In genomic region chr12:75596154-75597002, GRCm38 (mm10) we compare ENCODE assay signal across 8 mouse cellular contexts. TPM values are rescaled to one million over a fixed set of nuclear protein-coding genes. Genes with fewer than 3 reads are reported as not detected.
DNase-seq lines count a peak whose midpoint lies in the region; ATAC-seq and TF ChIP-seq lines count a peak whose summit lies in the region.

TSS of gene Ppp2r5e (minus strand) at chr12:75596245.

- H3K4me2 ChIP-seq in forebrain, embryonic 12.5 days, result peak within 1 kb of the TSS; percentile 79
- H3K4me2 ChIP-seq in heart, postnatal 0 days (ENCODE audit: low read depth, low read length), result peak within 1 kb of the TSS; percentile 87
- H3K4me2 ChIP-seq in liver, embryonic 16.5 days (ENCODE audit: low read depth, low read length), result peak within 1 kb of the TSS; percentile 91
- peak within 1 kb of the TSS; percentile 86 for H3K4me2 ChIP-seq in neural tube, embryonic 13.5 days

- peak within 1 kb of the TSS; percentile 96 for H3K4me3 ChIP-seq in E14TG2a.4 (replicated peaks; ENCODE audit: low read length)
- H3K4me3 ChIP-seq in forebrain, embryonic 12.5 days (replicated peaks), result peak within 1 kb of the TSS; percentile 97
- H3K4me3 ChIP-seq in heart, postnatal 0 days (ENCODE audit: low read depth, low read length), result peak within 1 kb of the TSS; percentile 100
- peak within 1 kb of the TSS; percentile 100 for H3K4me3 ChIP-seq in liver, embryonic 16.5 days (ENCODE audit: low read depth, low read length)
- H3K4me3 ChIP-seq in neural tube, embryonic 13.5 days, result peak within 1 kb of the TSS; percentile 100
- peak within 1 kb of the TSS; percentile 92 for H3K4me3 ChIP-seq in testis, adult 2 months (ENCODE audit: control insufficient read depth, low read depth, low read length)

- peak within 1 kb of the TSS; percentile 98 for H3K27ac ChIP-seq in forebrain, embryonic 12.5 days
- H3K27ac ChIP-seq in heart, postnatal 0 days (ENCODE audit: low read depth), result peak within 1 kb of the TSS; percentile 96
- peak within 1 kb of the TSS; percentile 94 for H3K27ac ChIP-seq in liver, embryonic 16.5 days (ENCODE audit: low read length)
- H3K27ac ChIP-seq in neural tube, embryonic 13.5 days (replicated peaks), result peak within 1 kb of the TSS; percentile 98
- H3K27ac ChIP-seq in testis, adult 2 months (ENCODE audit: control insufficient read depth, insufficient read depth, low read depth, low read length), result peak within 1 kb of the TSS; percentile 93

- H3K36me3 ChIP-seq in E14TG2a.4 (ENCODE audit: insufficient read depth, low read length), result peaks cover 12% of the 10 kb centered on the region
- peaks cover 11% of the 10 kb centered on the region for H3K36me3 ChIP-seq in forebrain, embryonic 12.5 days (replicated peaks)
- H3K36me3 ChIP-seq in heart, postnatal 0 days (replicated peaks; ENCODE audit: control insufficient read depth, insufficient read depth, low read length), result peaks cover 11% of the 10 kb centered on the region
- H3K36me3 ChIP-seq in liver, embryonic 16.5 days (ENCODE audit: control insufficient read depth, insufficient read depth), result peaks cover 7% of the 10 kb centered on the region; the same call in 1 of the 2 replicates
- peaks cover 16% of the 10 kb centered on the region for H3K36me3 ChIP-seq in neural tube, embryonic 13.5 days
- no peaks in the 10 kb centered on the region for H3K36me3 ChIP-seq in testis, adult 2 months (ENCODE audit: control insufficient read depth, insufficient read depth, low read length)

- under 1% methylated on average over 71 of the region's 72 CpGs for WGBS in forebrain, embryonic 12.5 days
- WGBS in heart, postnatal 0 days, result under 1% methylated on average over 70 of the region's 72 CpGs
- under 1% methylated on average over 72 of the region's 72 CpGs for WGBS in liver, embryonic 16.5 days (ENCODE audit: insufficient replicate concordance)
- under 1% methylated on average over 65 of the region's 72 CpGs for WGBS in neural tube, embryonic 13.5 days

- ATAC-seq in forebrain, embryonic 12.5 days (ENCODE audit: low FRiP score), result peak; percentile 99
- peak; percentile 99 for ATAC-seq in heart, postnatal 0 days (ENCODE audit: insufficient read depth, low read depth)
- peak; percentile 98 for ATAC-seq in liver, embryonic 16.5 days (ENCODE audit: low read depth)
- peak; percentile 99 for ATAC-seq in neural tube, embryonic 13.5 days (ENCODE audit: low read depth)

- DNase-seq in c-Kit-positive CD71-positive TER-119-positive erythroid progenitor cells, embryonic 14.5 days (ENCODE audit: low spot score), result peak; percentile 98
- DNase-seq in heart, postnatal 0 days (ENCODE audit: low spot score), result peak; percentile 98
- peak; percentile 100 for DNase-seq in kidney, postnatal 4 days

- TF ChIP-seq EP300 in heart, postnatal 0 days (IDR thresholded peaks at IDR 0.05; ENCODE audit: low read depth), result no peak; the same call in 1 of the 2 replicates

- peak within 1 kb of the TSS; percentile 98 for H3K9ac ChIP-seq in forebrain, embryonic 12.5 days
- H3K9ac ChIP-seq in heart, postnatal 0 days (replicated peaks; ENCODE audit: low read depth, low read length), result peak within 1 kb of the TSS; percentile 99
- peak within 1 kb of the TSS; percentile 99 for H3K9ac ChIP-seq in liver, embryonic 16.5 days (ENCODE audit: low read depth, low read length)
- peak within 1 kb of the TSS; percentile 98 for H3K9ac ChIP-seq in neural tube, embryonic 13.5 days

- TF ChIP-seq CTCF in E14TG2a.4 (conservative IDR thresholded peaks at IDR 0.05; ENCODE audit: low read length), result no peak
- TF ChIP-seq CTCF in heart, postnatal 0 days (IDR thresholded peaks at IDR 0.05; ENCODE audit: low read depth), result no peak
- no peak for TF ChIP-seq CTCF in testis, adult 2 months (IDR thresholded peaks at IDR 0.05; ENCODE audit: control insufficient read depth, insufficient read depth, insufficient replicate concordance, low read depth, low read length)

- peak; percentile 85 for TF ChIP-seq POLR2A in testis, adult 2 months (IDR thresholded peaks at IDR 0.05; ENCODE audit: control insufficient read depth, low read depth, low read length)

- no peaks in the 10 kb centered on the region for H3K9me3 ChIP-seq in E14TG2a.4 (ENCODE audit: low read length)
- no peaks in the 10 kb centered on the region for H3K9me3 ChIP-seq in forebrain, embryonic 12.5 days
- H3K9me3 ChIP-seq in heart, postnatal 0 days (replicated peaks; ENCODE audit: control insufficient read depth, low read length), result no peaks in the 10 kb centered on the region
- H3K9me3 ChIP-seq in liver, embryonic 16.5 days (replicated peaks; ENCODE audit: control insufficient read depth, low read length), result no peaks in the 10 kb centered on the region
- no peaks in the 10 kb centered on the region for H3K9me3 ChIP-seq in neural tube, embryonic 13.5 days

- peaks cover 44% of the 10 kb centered on the region for H3K4me1 ChIP-seq in E14TG2a.4 (replicated peaks; ENCODE audit: low read depth, low read length)
- H3K4me1 ChIP-seq in forebrain, embryonic 12.5 days, result peaks cover 14% of the 10 kb centered on the region
- peaks cover 8% of the 10 kb centered on the region; the same call in 1 of the 2 replicates for H3K4me1 ChIP-seq in heart, postnatal 0 days (ENCODE audit: control insufficient read depth, insufficient read depth)
- H3K4me1 ChIP-seq in liver, embryonic 16.5 days (ENCODE audit: control insufficient read depth, low read depth, low read length), result peaks cover 12% of the 10 kb centered on the region
- H3K4me1 ChIP-seq in neural tube, embryonic 13.5 days (replicated peaks), result peaks cover 24% of the 10 kb centered on the region
- peaks cover 2% of the 10 kb centered on the region; the same call in 1 of the 2 replicates for H3K4me1 ChIP-seq in testis, adult 2 months (ENCODE audit: control insufficient read depth, insufficient read depth, low read length)

- no peaks in the 10 kb centered on the region for H3K27me3 ChIP-seq in E14TG2a.4 (ENCODE audit: insufficient read depth, low read length)
- no peaks in the 10 kb centered on the region for H3K27me3 ChIP-seq in forebrain, embryonic 12.5 days
- H3K27me3 ChIP-seq in heart, postnatal 0 days (ENCODE audit: control insufficient read depth, insufficient read depth, low read length), result no peaks in the 10 kb centered on the region
- no peaks in the 10 kb centered on the region for H3K27me3 ChIP-seq in liver, embryonic 16.5 days (ENCODE audit: control insufficient read depth, insufficient read depth, low read depth, low read length)
- no peaks in the 10 kb centered on the region for H3K27me3 ChIP-seq in neural tube, embryonic 13.5 days
- H3K27me3 ChIP-seq in testis, adult 2 months (ENCODE audit: control insufficient read depth, insufficient read depth, low read length), result no peaks in the 10 kb centered on the region

RNA-seq across cellular contexts. Expression of gene Ppp2r5e, which starts in this region (rescaled TPM):
- polyA plus RNA-seq in forebrain, embryonic 12.5 days (2016; fragmentation: Nextera tagmentation; extraction: Ambion mirVana), result 27.4 and 28.3 TPM in 2 replicates
- total RNA-seq in heart, postnatal 0 days (2014; rRNA removed; ENCODE audit: low replicate concordance), result 7.5 and 11.5 TPM in 2 replicates
- 7.5 and 9.5 TPM in 2 replicates for polyA plus RNA-seq in heart, postnatal 0 days (2015; fragmentation: Nextera tagmentation; extraction: Ambion mirVana)
- 3.3 and 3.8 TPM in 2 replicates for polyA plus RNA-seq in liver, embryonic 16.5 days (2015; fragmentation: Nextera tagmentation; extraction: Ambion mirVana)
- 19.6 and 19.8 TPM in 2 replicates for polyA plus RNA-seq in neural tube, embryonic 13.5 days (2015; fragmentation: Nextera tagmentation; extraction: Ambion mirVana)
- 74.8 and 93.9 TPM in 2 replicates for polyA plus RNA-seq in testis, adult 2 months (2012; rRNA removed)

Comparison
In these comparisons a context has a peak if more than half of its experiments do, and no peak if none do; other contexts are left out.
1. Peak in every context shown above with its lines: DNase-seq, ATAC-seq, H3K4me3 ChIP-seq and H3K27ac ChIP-seq.